Mouse (Mus musculus) embryonic fibroblast, embryonic 13.5 days (primary cell): ENCODE data around the gene Ntrk3.

Experiments used
- CTCF ChIP-seq: IDR thresholded peaks from 2 replicates; pipeline ENCODE4 v1.5.1; 2011; ENCODE audit warnings: mild to moderate bottlenecking, control low read depth, low read length, moderate library complexity, borderline replicate concordance; ENCODE audit not compliant: insufficient read depth
- POLR2A ChIP-seq: IDR thresholded peaks from 2 replicates; pipeline ENCODE4 v1.6.1; 2011; ENCODE audit warnings: low read depth, mild to moderate bottlenecking, control low read depth, low read length, moderate library complexity

- no peak for TF ChIP-seq CTCF
- no peak for TF ChIP-seq POLR2A
These were observed 160.9 kb downstream of the Ntrk3 start for GRCm38 (mm10) chr7:78576706-78577461.
